Mouse (Mus musculus) fibroblast of lung, adult 2 months (primary cell): ENCODE measurements at regions not wholly inside any gene's neighbourhood (a gene's known extent, or its start where the extent isn't known, plus 50 kb on each side); places are given as distances from the start of the nearest gene placed in this dataset.

Experiments
- DNase-seq: peaks from one replicate; pipeline ENCODE4 v3.0.0-alpha.2; 2011; ENCODE audit warnings: low read depth

DNA sequence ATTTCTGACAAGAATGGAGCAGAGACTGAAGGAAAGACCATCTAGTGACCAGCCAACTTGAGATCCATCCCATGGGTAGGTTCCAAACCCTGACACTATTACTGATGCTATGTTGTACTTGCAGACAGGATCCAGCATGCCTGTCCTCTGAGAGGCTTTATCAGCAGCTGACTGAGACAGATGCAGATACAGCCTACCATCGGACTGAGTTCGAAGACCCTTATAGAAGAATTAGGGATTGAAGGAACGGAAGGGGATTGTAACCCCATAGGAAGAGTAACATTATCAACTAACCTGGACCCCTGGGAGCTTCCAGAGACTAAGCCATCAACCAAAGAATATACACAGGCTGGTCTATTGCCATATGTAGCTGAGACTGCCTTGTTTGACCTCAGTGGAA is 183.1 kb upstream of the Adcy2 start:
- DNase-seq: no peak

GRCm38 (mm10) chr13:69190661-69191060 is 191.3 kb upstream of the Adcy2 start:
- DNase-seq: no peak

- no peak for DNase-seq
Measured at GRCm38 (mm10) chr13:69196464-69196871, 197.1 kb upstream of the Adcy2 start.

GRCm38 (mm10) chr13:69207741-69208568 is 208.6 kb upstream of the Adcy2 start:
- DNase-seq: no peak

DNA sequence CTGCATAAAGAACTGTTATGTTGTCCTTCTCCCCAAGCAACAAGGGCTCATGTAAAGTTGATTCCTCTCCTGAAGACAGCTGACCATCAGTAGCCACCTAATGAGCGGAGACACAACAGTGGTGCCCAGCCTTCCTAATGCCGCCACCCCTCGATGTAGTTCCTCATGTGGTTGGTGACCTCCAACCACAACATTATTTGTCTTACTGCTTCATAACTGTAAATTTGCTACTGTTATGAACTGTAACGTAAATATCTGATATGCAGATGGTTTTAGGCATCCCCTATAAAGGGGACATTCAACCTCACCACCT is 209.2 kb upstream of the Adcy2 start:
- DNase-seq: no peak

- DNase-seq: no peak
Measured at GRCm38 (mm10) chr13:69216579-69216978, 217.2 kb upstream of the Adcy2 start.

- no peak for DNase-seq
Measured at GRCm38 (mm10) chr13:69220425-69220824, 221.1 kb upstream of the Adcy2 start.

GRCm38 (mm10) chr13:69226538-69226937 is 227.2 kb upstream of the Adcy2 start:
- no peak for DNase-seq

- no peak for DNase-seq
Measured at GRCm38 (mm10) chr13:69230361-69230943, 231.1 kb upstream of the Adcy2 start.

DNA sequence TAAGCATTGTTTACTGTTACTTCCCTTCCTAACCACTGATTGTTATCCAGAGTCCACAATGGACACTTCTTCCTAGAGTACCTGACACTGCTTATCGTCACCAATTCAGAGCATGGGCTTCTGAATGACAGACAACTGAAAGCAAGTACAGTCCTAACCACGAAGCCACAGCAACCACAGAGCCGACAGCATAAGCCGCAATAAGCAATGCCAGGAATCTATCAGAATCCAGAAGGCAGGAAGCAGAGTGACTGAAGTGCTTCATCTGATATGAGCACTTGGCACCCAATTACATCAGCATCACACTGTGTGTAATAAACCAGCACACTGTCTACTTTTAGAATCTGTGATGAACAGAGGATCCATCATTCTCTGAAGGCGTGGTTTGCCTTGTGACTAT is 237.0 kb upstream of the Adcy2 start:
- no peak for DNase-seq

DNA sequence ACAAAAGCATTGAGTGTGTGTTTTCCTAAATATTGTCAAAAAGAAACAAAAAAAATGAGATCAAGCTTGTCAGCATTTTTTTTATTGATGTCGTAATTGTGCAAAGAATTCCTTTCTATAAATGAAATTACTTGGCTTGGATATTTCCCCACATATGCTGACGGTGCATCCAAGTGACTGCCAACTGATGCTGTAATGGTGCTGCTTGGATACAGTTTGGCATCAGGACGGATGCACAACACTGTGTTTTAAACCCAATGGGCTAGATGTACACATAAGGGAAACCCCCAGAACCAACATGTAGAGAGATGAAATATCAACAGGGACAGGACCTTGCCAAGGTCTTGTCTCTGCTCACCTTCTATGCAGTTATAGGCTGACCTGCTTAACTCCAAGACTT is 238.6 kb upstream of the Adcy2 start:
- no peak for DNase-seq

DNA sequence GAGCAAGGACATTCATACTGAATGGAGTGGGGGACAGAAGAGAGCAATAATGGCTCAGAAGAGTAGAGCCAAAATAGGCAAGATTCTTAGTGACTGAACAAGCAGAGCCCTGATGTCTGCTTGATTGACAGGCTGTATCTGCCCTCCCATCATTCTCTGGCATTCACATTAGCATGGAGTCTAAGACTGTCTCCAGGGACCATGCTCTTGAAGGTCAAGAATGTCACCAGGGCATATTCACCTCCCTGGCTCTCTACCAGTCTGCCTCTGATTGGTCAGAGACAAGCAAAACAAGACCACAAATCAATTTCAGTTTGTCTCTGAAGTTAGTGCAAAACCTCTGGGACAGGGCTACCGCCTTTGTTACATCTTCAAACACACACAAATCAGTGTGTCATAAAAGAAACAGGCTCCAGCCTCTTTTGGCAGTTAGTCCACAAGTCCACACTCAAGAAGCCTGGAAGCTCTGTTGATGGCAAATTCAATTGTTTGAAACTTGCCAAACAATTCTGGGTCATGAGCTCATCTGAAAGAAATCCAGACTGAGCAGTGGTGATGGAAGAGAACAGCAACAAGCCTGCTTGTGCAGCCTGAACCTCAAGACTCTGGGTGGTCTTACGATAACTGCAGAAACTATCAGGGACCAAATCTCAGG is 240.0 kb upstream of the Adcy2 start:
- DNase-seq: no peak

GRCm38 (mm10) chr13:69242544-69243296 is 243.4 kb upstream of the Adcy2 start:
- DNase-seq: no peak

DNA sequence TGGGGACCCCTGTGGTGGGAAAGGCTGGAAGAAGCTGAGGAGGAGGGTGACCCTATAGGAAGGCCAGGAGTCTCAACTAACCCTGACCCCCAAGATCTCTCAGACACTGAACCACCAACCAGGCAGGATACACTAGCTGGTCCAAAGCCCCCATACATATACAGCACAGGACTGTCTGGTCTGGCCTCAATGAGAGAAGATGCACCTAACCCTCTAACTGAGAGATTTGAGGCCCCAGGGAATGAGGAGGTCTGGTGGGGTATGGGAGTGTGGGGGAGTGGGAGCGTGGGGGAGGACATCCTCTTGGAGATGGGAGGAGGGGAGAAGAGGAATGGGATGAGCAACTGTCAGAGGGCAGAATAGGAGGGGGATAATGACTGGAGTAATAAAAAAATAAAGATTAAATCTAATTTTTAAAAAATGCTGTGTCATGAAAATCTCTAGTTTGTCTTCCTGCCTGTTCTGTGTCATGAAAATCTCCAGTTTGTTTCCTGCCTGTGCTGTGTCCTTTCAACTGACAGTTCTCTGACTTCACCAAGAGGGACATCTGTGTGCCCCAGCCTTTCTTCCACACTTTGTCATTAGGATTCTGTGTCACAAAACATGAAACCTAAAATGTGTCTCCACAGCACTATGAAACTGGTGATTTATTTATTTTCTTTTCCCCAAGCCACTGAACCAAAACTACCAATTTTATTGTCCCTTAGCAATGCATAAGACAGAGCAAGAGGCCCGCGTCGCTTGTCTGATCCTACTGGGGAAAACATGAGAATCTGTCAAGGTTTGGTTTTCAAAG is 251.2 kb upstream of the Adcy2 start:
- DNase-seq: no peak

DNA sequence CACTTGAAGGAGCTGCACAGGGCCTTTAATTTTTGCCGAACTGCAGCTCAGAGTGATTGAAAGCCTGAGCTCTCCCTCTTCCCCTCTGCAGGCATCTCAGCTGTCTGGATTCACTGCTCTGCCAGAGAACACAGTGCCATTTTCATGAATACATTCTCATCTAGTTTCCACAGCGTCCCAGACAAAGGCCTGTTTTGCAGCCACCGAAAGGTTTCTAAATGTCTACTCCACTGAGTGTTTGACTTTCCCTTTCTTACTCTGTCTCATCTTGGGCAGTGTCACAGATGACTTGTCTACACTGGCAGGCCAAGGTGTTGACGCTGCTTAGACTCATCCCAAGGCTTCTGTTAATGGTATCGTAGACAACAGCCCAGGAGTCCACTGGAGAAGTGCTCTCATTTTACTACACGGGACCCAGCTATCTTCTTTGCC is 251.8 kb upstream of the Adcy2 start:
- no peak for DNase-seq

DNA sequence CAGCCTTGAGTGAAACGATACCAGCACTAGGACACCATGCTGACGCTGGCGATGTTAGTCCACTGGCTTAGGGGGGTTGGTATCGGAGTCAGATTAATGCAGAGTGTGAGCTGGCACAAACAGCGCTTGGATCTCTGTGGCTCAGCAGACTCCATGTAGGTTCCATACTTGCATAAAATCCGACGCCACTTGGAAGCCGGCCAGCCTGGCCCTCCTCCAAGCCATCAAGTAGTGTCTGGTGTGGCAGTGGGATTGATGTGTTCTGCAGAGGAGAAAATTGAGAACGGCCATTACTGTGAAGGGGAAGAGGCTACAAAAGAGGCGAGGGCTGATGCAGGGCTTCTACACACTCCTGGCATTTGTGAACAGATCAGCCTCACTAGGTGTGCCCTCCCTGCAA is 253.0 kb upstream of the Adcy2 start:
- DNase-seq: no peak

GRCm38 (mm10) chr13:69260485-69260884 is 261.1 kb upstream of the Adcy2 start:
- no peak for DNase-seq

- no peak for DNase-seq
Measured at GRCm38 (mm10) chr13:69260972-69261371, 261.6 kb upstream of the Adcy2 start.

- DNase-seq: peak; percentile 4
Measured at GRCm38 (mm10) chr13:69263722-69264121, 264.4 kb upstream of the Adcy2 start.

- no peak for DNase-seq
Measured at GRCm38 (mm10) chr13:69266071-69266470, 266.7 kb upstream of the Adcy2 start.

- DNase-seq: no peak
Measured at GRCm38 (mm10) chr13:69272506-69272905, 261.0 kb upstream of the Nsun2 start.

DNA sequence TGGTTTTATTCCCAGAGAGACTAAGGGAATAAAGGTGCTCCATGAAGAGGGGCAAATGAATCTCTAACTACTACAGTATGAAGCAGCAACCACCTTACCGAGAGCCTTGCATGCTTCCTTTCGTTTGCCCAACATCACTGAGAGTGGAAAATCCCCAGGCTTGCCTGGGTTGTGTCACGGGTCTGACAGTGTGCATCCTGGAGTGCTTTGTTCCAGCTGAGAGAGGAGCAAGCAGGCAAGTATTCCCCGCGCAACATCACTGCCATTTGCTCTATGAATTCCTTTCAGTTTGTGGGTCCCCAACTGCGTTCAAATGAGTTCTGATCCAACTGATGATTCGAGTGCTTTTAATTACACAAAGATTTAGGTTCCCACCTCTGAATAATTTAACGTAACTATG is 253.9 kb upstream of the Nsun2 start:
- no peak for DNase-seq
